Mouse (Mus musculus): ENCODE data around the gene Iqschfp.
A peak's percentile ranks its signal among the peaks of the same experiment; 100 is the strongest.

The Iqschfp gene

GRCm38 (mm10) chr3:68542944-68543501, 651.0 kb downstream of the Iqschfp start:
- DNase-seq: peak; percentile 74

GRCm38 (mm10) chr3:68544811-68545210, 652.8 kb downstream of the Iqschfp start:
- DNase-seq: no peak

- DNase-seq: no peak
These were observed 653.9 kb downstream of the Iqschfp start for GRCm38 (mm10) chr3:68545898-68546297.

- DNase-seq: no peak
These were observed 663.1 kb downstream of the Iqschfp start for GRCm38 (mm10) chr3:68555087-68555662.

GRCm38 (mm10) chr3:68556891-68557290, 664.9 kb downstream of the Iqschfp start:
- DNase-seq: no peak

GRCm38 (mm10) chr3:68558744-68559143, 666.7 kb downstream of the Iqschfp start:
- DNase-seq: no peak

- DNase-seq: peak; percentile 79 to 86
These were observed 668.0 kb downstream of the Iqschfp start for GRCm38 (mm10) chr3:68560057-68560456.

GRCm38 (mm10) chr3:68562838-68563237, 670.8 kb downstream of the Iqschfp start:
- DNase-seq: no peak

- peak; percentile 47 to 48 for DNase-seq
These were observed 671.9 kb downstream of the Iqschfp start for GRCm38 (mm10) chr3:68563922-68564321.

- DNase-seq: no peak
These were observed 673.1 kb downstream of the Iqschfp start for GRCm38 (mm10) chr3:68564978-68565674.

GRCm38 (mm10) chr3:68565675-68566055, 673.6 kb downstream of the Iqschfp start:
- DNase-seq: no peak

GRCm38 (mm10) chr3:68567581-68567980, 675.5 kb downstream of the Iqschfp start:
- no peak for DNase-seq

- DNase-seq: no peak
These were observed 676.1 kb downstream of the Iqschfp start for GRCm38 (mm10) chr3:68568149-68568548.

GRCm38 (mm10) chr3:68568716-68569115, 676.7 kb downstream of the Iqschfp start:
- no peak for DNase-seq

GRCm38 (mm10) chr3:68570319-68570718, 678.3 kb downstream of the Iqschfp start:
- DNase-seq: no peak

GRCm38 (mm10) chr3:68572249-68573225, 680.5 kb downstream of the Iqschfp start:
- DNase-seq: no peak

GRCm38 (mm10) chr3:68573226-68573624, 681.2 kb downstream of the Iqschfp start:
- no peak for DNase-seq

- DNase-seq: no peak
These were observed 682.1 kb downstream of the Iqschfp start for GRCm38 (mm10) chr3:68574097-68574496.

- DNase-seq: no peak
These were observed 682.5 kb downstream of the Iqschfp start for GRCm38 (mm10) chr3:68574565-68574964.

GRCm38 (mm10) chr3:68575636-68576340, 683.8 kb downstream of the Iqschfp start:
- no peak for DNase-seq

- DNase-seq: no peak
These were observed 684.4 kb downstream of the Iqschfp start for GRCm38 (mm10) chr3:68576431-68576830.

- DNase-seq: no peak
These were observed 684.9 kb downstream of the Iqschfp start for GRCm38 (mm10) chr3:68576948-68577347.

Data from kidney, adult 8-10 months (tissue).